Mouse (Mus musculus) myocyte (in vitro differentiated cells): ENCODE measurements around the gene Prkn. TPM values are rescaled to one million over a fixed set of nuclear protein-coding genes. Genes with fewer than 3 reads are reported as not detected.

Experiments
- H3K27me3 ChIP-seq: one replicate; pipeline ENCODE4 v1.6.1; 2011; ENCODE audit not compliant: control insufficient read depth, insufficient read depth, insufficient read length
- H3K36me3 ChIP-seq: one replicate; pipeline ENCODE4 v1.6.1; 2011; ENCODE audit not compliant: control insufficient read depth, insufficient read depth
- H3K4me2 ChIP-seq: one replicate; pipeline ENCODE4 v1.6.1; 2011; ENCODE audit warnings: low read depth, control low read depth
- H3K4me3 ChIP-seq: one replicate; pipeline ENCODE4 v1.5.1; 2011; ENCODE audit warnings: mild to moderate bottlenecking, control low read depth, moderate library complexity
- H3K79me2 ChIP-seq: one replicate; pipeline ENCODE4 v1.6.1; 2011; ENCODE audit not compliant: control insufficient read depth, insufficient read depth
- H3ac ChIP-seq: one replicate; pipeline ENCODE4 v1.6.1; 2011; ENCODE audit not compliant: control insufficient read depth, insufficient read length
- CEBPB ChIP-seq: IDR thresholded peaks from 2 replicates; pipeline ENCODE4 v1.6.1; 2011; ENCODE audit warnings: mild to moderate bottlenecking, moderate library complexity; ENCODE audit not compliant: poor library complexity, insufficient read depth, severe bottlenecking
- E2F4 ChIP-seq: IDR thresholded peaks from one replicate; pipeline ENCODE4 v1.6.1; 2011; ENCODE audit warnings: mild to moderate bottlenecking, control low read depth, moderate library complexity; ENCODE audit not compliant: insufficient read depth
- MAX ChIP-seq: IDR thresholded peaks from one replicate; pipeline ENCODE4 v1.6.1; 2011; ENCODE audit warnings: low read depth, mild to moderate bottlenecking, control low read depth
- MYOD1 ChIP-seq, 3 experiments: IDR thresholded peaks; one replicate each; pipeline ENCODE4 v1.6.1; 2011; ENCODE audit warnings: control low read depth in 2 of 3, low read depth in 2 of 3, mild to moderate bottlenecking in 2 of 3, moderate library complexity in 1 of 3; ENCODE audit not compliant: insufficient read length in 2 of 3, control insufficient read depth in 1 of 3
- MYOG ChIP-seq, 3 experiments: IDR thresholded peaks; one replicate each; pipeline ENCODE4 v1.6.1; 2011; ENCODE audit warnings: control low read depth in 2 of 3, low read depth in 2 of 3, mild to moderate bottlenecking in 2 of 3; ENCODE audit not compliant: insufficient read length in 2 of 3, control insufficient read depth in 1 of 3, insufficient read depth in 1 of 3
- POLR2A ChIP-seq: IDR thresholded peaks from one replicate; pipeline ENCODE4 v1.6.1; 2011; ENCODE audit warnings: low read depth, mild to moderate bottlenecking, control low read depth, moderate library complexity; ENCODE audit not compliant: insufficient read length
- POLR2AphosphoS2 ChIP-seq: IDR thresholded peaks from one replicate; pipeline ENCODE4 v1.6.1; 2011; ENCODE audit warnings: low read depth, control low read depth; ENCODE audit not compliant: insufficient read length
- REST ChIP-seq: IDR thresholded peaks from one replicate; pipeline ENCODE4 v1.6.1; 2011; ENCODE audit warnings: mild to moderate bottlenecking, control low read depth, moderate library complexity; ENCODE audit not compliant: insufficient read depth, insufficient read length
- SRF ChIP-seq: IDR thresholded peaks from one replicate; pipeline ENCODE4 v1.6.1; 2011; ENCODE audit warnings: low read depth; ENCODE audit not compliant: control insufficient read depth, insufficient read length
- TCF12 ChIP-seq: IDR thresholded peaks from one replicate; pipeline ENCODE4 v1.6.1; 2011; ENCODE audit warnings: mild to moderate bottlenecking, control low read depth; ENCODE audit not compliant: poor library complexity, insufficient read depth, severe bottlenecking
- TCF3 ChIP-seq: IDR thresholded peaks from one replicate; pipeline ENCODE4 v1.6.1; 2011; ENCODE audit warnings: low read depth, control low read depth; ENCODE audit not compliant: insufficient read length
- USF1 ChIP-seq: IDR thresholded peaks from one replicate; pipeline ENCODE4 v1.6.1; 2011; ENCODE audit warnings: low read depth, mild to moderate bottlenecking, control low read depth, moderate library complexity
- polyA plus RNA-seq: library from polyadenylated mRNA; unstranded; fragments of >200 nt; fragmentation: generic; extraction: Trizol; gene quantifications from one replicate; pipeline ENCODE4 v1.2.1, GENCODE M21; 2012; ENCODE audit warnings: missing spikeins

Prkn gene
- polyA plus RNA-seq, 1 experiment = 0.26 TPM

DNA sequence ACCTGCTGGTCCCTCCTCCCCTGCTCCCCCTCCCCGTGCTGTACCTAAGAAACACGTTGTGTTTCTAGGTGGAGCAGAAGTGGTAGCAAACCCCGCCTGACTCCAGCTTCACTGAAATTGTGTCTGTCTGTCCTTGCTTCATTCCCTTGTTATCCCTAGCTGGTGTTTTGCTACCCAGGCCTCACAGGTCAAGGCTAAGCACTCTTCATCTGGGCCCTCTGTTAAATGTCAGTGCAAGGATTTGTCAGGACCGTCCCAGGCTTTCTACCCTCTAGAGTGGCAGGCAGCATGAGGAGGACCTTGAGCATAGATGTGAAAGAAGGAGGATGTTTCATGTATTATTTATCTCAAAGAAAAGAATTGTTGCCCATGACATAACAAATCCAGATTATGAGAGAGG is 388.8 kb downstream of the Prkn start:
- no peak overlapping the region for H3K4me3 ChIP-seq
- no peak overlapping the region for H3K4me2 ChIP-seq
- no peaks in the 10 kb centered on the region for H3K27me3 ChIP-seq
- no peaks in the 10 kb centered on the region for H3K79me2 ChIP-seq
- H3K36me3 ChIP-seq = no peaks in the 10 kb centered on the region
- TF ChIP-seq TCF12 (no peak), USF1 (no peak), SRF (no peak), REST (no peak), TCF3 (no peak), POLR2AphosphoS2 (no peak), E2F4 (no peak)
- no peak overlapping the region for H3ac ChIP-seq

DNA sequence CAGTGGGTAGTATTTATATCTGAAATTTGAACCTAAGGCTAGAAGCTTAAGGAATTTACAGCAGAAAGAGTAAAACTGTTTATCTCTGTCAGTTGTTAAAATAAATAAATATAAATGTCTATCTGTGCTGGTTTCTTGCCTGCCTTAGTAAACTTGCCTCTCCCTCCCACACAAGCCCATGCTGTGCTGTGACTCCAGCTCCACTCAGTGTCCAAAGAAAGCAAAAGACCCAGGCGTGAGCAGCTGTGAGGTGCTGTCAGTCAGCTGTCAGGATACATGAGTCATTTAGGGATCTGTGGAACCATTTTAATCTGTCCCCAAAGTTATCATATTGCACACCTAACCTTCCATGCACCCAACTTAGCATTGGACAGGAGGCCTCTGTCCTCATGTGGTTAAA is 389.2 kb downstream of the Prkn start:
- Histone ChIP-seq H3K4me3 (no peak overlapping the region), H3ac (no peak overlapping the region), H3K27me3 (no peaks in the 10 kb centered on the region), H3K79me2 (no peaks in the 10 kb centered on the region), H3K36me3 (no peaks in the 10 kb centered on the region), H3K4me2 (no peak overlapping the region)
- no peak for TF ChIP-seq MAX
- no peak for TF ChIP-seq POLR2AphosphoS2
- TF ChIP-seq MYOG (IDR thresholded peaks at IDR 0.05; ENCODE audit: control insufficient read depth in 1 of 3, insufficient read depth in 1 of 3, insufficient read length in 2 of 3, low read depth in 2 of 3) = peak in 2 of 3 experiments; percentile 48 to 77
- no peak for TF ChIP-seq REST
- no peak for TF ChIP-seq POLR2A
- TF ChIP-seq TCF3 = peak; percentile 37
- no peak for TF ChIP-seq E2F4
- peak; percentile 88 to 98 (median 94) for TF ChIP-seq MYOD1 (IDR thresholded peaks at IDR 0.05; ENCODE audit: control insufficient read depth in 1 of 3, insufficient read length in 2 of 3, low read depth in 2 of 3)
- TF ChIP-seq TCF12 = peak; percentile 43
- TF ChIP-seq USF1 = no peak
- no peak for TF ChIP-seq CEBPB
- TF ChIP-seq SRF = no peak

DNA sequence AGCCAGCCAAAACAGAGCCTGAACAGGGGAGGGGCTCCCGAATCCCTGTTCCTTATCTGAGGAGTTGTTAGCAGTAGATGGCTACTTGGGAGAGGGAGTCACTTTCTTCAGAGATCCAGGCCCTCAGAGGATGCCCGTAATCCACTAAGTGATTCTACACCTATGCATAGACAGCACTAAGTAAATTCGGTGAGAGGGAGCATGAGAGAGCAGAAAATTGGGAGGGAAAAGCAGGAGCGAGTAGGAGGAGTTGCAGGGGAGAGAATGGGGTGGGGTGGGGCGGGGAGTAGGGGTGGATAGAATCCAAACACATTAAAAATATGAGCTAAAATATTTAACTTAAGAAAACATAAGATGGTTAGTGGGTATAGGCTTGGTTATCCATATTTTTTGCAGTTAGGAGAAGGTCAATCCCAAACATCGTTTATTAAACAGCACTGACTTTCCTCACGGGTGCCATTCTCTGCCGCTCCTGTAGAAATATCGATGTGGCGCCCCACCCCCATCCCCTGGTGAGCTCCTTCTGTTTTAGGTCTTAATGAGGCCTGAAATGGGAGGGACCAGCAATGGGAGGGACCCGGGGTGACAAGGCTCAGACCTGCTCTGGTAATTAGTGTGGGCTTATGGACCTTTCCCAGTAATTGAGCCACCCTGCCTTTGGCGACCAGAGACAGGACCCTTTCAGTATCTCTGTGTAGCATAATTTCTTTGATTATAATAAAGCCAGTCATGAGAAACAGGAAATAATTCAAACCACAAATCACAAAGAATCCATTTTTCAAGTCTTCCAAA is 390.6 kb downstream of the Prkn start:
- H3K4me3 ChIP-seq = no peak overlapping the region
- H3ac ChIP-seq = no peak overlapping the region
- no peak overlapping the region for H3K4me2 ChIP-seq
- no peaks in the 10 kb centered on the region for H3K36me3 ChIP-seq
- no peaks in the 10 kb centered on the region for H3K79me2 ChIP-seq
- no peak for TF ChIP-seq SRF
- no peak for TF ChIP-seq MAX
- TF ChIP-seq MYOD1 (IDR thresholded peaks at IDR 0.05; ENCODE audit: control insufficient read depth in 1 of 3, insufficient read length in 2 of 3, low read depth in 2 of 3) = no peak
- TF ChIP-seq TCF12 = no peak
- TF ChIP-seq USF1 = no peak
- TF ChIP-seq MYOG (IDR thresholded peaks at IDR 0.05; ENCODE audit: control insufficient read depth in 1 of 3, insufficient read depth in 1 of 3, insufficient read length in 2 of 3, low read depth in 2 of 3) = no peak
- TF ChIP-seq E2F4 = no peak
- TF ChIP-seq TCF3 = no peak
- no peak for TF ChIP-seq POLR2A
- TF ChIP-seq POLR2AphosphoS2 = no peak
- no peak for TF ChIP-seq CEBPB
- no peak for TF ChIP-seq REST
- H3K27me3 ChIP-seq = no peaks in the 10 kb centered on the region

DNA sequence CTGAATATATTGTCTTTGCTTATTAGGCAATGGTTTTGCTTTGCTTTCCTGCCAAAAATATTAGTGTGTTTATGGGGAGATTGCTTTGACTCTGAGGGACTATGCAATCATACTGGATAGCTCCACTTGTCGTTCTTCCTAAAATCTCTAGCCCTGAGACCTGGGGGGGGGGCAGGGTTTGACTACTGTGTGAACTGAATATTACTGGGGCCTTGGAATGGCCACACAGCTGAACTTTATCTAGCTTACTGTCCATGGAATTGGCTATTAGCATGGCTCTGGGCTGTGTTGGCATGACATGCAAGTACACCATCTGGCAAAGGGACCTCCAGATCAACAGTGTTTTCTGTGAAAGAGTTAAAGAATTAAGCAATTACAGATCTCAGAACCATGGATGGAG is 395.1 kb downstream of the Prkn start:
- no peaks in the 10 kb centered on the region for H3K36me3 ChIP-seq
- H3K4me2 ChIP-seq = no peak overlapping the region
- no peaks in the 10 kb centered on the region for H3K79me2 ChIP-seq
- no peaks in the 10 kb centered on the region for H3K27me3 ChIP-seq
- TF ChIP-seq REST (no peak), CEBPB (no peak), POLR2AphosphoS2 (no peak), E2F4 (no peak), TCF3 (no peak), TCF12 (no peak), MAX (no peak), USF1 (no peak), MYOD1 (IDR thresholded peaks at IDR 0.05; ENCODE audit: control insufficient read depth in 1 of 3, insufficient read length in 2 of 3, low read depth in 2 of 3) (no peak), MYOG (IDR thresholded peaks at IDR 0.05; ENCODE audit: control insufficient read depth in 1 of 3, insufficient read depth in 1 of 3, insufficient read length in 2 of 3, low read depth in 2 of 3) (no peak), SRF (no peak), POLR2A (no peak)
- no peak overlapping the region for H3K4me3 ChIP-seq
- no peak overlapping the region for H3ac ChIP-seq

DNA sequence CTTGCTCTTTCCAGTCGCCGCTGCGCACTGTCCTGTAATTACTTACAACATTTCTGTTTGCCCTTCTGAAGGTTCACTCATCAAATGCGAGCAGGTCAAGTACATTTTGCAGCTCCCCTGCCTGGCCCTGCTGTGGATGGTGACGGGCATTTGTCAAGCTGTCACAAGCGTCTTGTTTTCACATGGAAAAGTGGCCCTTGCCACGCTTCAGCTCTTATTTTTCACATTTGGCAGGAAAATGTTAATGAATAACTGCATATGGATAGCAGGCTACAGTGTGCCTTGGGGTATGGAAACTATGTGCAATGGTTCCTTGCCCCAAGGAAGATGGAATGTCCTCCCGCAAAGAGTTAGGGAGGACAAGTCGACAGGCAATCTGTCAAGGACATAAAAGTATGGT is 404.9 kb downstream of the Prkn start:
- TF ChIP-seq POLR2A = no peak
- no peak for TF ChIP-seq CEBPB
- no peak for TF ChIP-seq MYOD1 (IDR thresholded peaks at IDR 0.05; ENCODE audit: control insufficient read depth in 1 of 3, insufficient read length in 2 of 3, low read depth in 2 of 3)
- TF ChIP-seq USF1 = no peak
- no peak for TF ChIP-seq TCF3
- no peak for TF ChIP-seq TCF12
- TF ChIP-seq REST = no peak
- TF ChIP-seq POLR2AphosphoS2 = no peak
- TF ChIP-seq E2F4 = no peak
- TF ChIP-seq MYOG (IDR thresholded peaks at IDR 0.05; ENCODE audit: control insufficient read depth in 1 of 3, insufficient read depth in 1 of 3, insufficient read length in 2 of 3, low read depth in 2 of 3) = no peak
- no peak for TF ChIP-seq MAX
- no peak for TF ChIP-seq SRF
- Histone ChIP-seq H3K36me3 (no peaks in the 10 kb centered on the region), H3K4me3 (no peak overlapping the region), H3K4me2 (no peak overlapping the region), H3K79me2 (no peaks in the 10 kb centered on the region), H3ac (no peak overlapping the region), H3K27me3 (no peaks in the 10 kb centered on the region)
